Mouse (Mus musculus): ENCODE measurements around the gene Slc1a5.

Gene Slc1a5

GRCm38 (mm10) chr7:16782555-16783125 lies 1.5 kb downstream of the Slc1a5 start:
- no peak for DNase-seq (ENCODE audit: low spot score in 2 of 2)

- no peak for DNase-seq (ENCODE audit: low spot score in 2 of 2)
Observed at GRCm38 (mm10) chr7:16783224-16783688, 2.1 kb downstream of the Slc1a5 start.

- no peak for DNase-seq (ENCODE audit: low spot score in 2 of 2)
Observed at GRCm38 (mm10) chr7:16783758-16784415, 2.7 kb downstream of the Slc1a5 start.

- DNase-seq (ENCODE audit: low spot score in 2 of 2): no peak
Observed at GRCm38 (mm10) chr7:16784498-16784976, 3.4 kb downstream of the Slc1a5 start.

- DNase-seq (ENCODE audit: low spot score in 2 of 2): no peak
Observed at GRCm38 (mm10) chr7:16785541-16786083, 4.5 kb downstream of the Slc1a5 start.

GRCm38 (mm10) chr7:16792316-16792715 lies 11.2 kb downstream of the Slc1a5 start:
- no peak for DNase-seq (ENCODE audit: low spot score in 2 of 2)

GRCm38 (mm10) chr7:16793010-16793725 lies 12.0 kb downstream of the Slc1a5 start:
- DNase-seq (ENCODE audit: low spot score in 2 of 2): no peak

- DNase-seq (ENCODE audit: low spot score in 2 of 2): no peak
Observed at GRCm38 (mm10) chr7:16794886-16795285, 13.7 kb downstream of the Slc1a5 start.

- no peak for DNase-seq (ENCODE audit: low spot score in 2 of 2)
Observed at GRCm38 (mm10) chr7:16804409-16805028, 23.4 kb downstream of the Slc1a5 start.

GRCm38 (mm10) chr7:16807936-16808335 lies 26.8 kb downstream of the Slc1a5 start:
- no peak for DNase-seq (ENCODE audit: low spot score in 2 of 2)

- no peak for DNase-seq (ENCODE audit: low spot score in 2 of 2)
Observed at GRCm38 (mm10) chr7:16808647-16809046, 27.5 kb downstream of the Slc1a5 start.

GRCm38 (mm10) chr7:16809739-16810138 lies 28.6 kb downstream of the Slc1a5 start:
- peak in 1 of 2 experiments; percentile 70 for DNase-seq (ENCODE audit: low spot score in 2 of 2)

GRCm38 (mm10) chr7:16810399-16810919 lies 29.3 kb downstream of the Slc1a5 start:
- DNase-seq (ENCODE audit: low spot score in 2 of 2): peak in 1 of 2 experiments; percentile 37

GRCm38 (mm10) chr7:16810920-16811648 lies 29.9 kb downstream of the Slc1a5 start:
- peak; percentile 40 to 55 for DNase-seq (ENCODE audit: low spot score in 2 of 2)

- DNase-seq (ENCODE audit: low spot score in 2 of 2): no peak
Observed at GRCm38 (mm10) chr7:16811649-16812070, 30.5 kb downstream of the Slc1a5 start.

GRCm38 (mm10) chr7:16812505-16812904 lies 31.4 kb downstream of the Slc1a5 start:
- DNase-seq (ENCODE audit: low spot score in 2 of 2): no peak

- peak; percentile 48 to 59 for DNase-seq (ENCODE audit: low spot score in 2 of 2)
Observed at GRCm38 (mm10) chr7:16815351-16815941, 34.3 kb downstream of the Slc1a5 start, which contains the start of gene Strn4. Strn4 (plus strand) TSS chr7:16815889.

GRCm38 (mm10) chr7:16816078-16816474 lies 34.9 kb downstream of the Slc1a5 start:
- peak; percentile 71 to 82 for DNase-seq (ENCODE audit: low spot score in 2 of 2)

- peak in 1 of 2 experiments; percentile 46 for DNase-seq (ENCODE audit: low spot score in 2 of 2)
Observed at GRCm38 (mm10) chr7:16816475-16817122, 35.5 kb downstream of the Slc1a5 start, which contains the start of gene Fkrp. Fkrp (minus strand) TSS chr7:16816732.

- no peak for DNase-seq (ENCODE audit: low spot score in 2 of 2)
Observed at GRCm38 (mm10) chr7:16817693-16818092, 36.6 kb downstream of the Slc1a5 start.

Measured in frontal cortex, postnatal 10 days (tissue).